Mouse (Mus musculus) colon, adult 2 months (tissue): ENCODE data around the gene Ccl4. TPM values are rescaled to one million over a fixed set of nuclear protein-coding genes. Genes with fewer than 3 reads are reported as not detected.

Experiments used
- polyA plus RNA-seq: library from polyadenylated mRNA; depleted of rRNA; stranded (reverse); fragments of >200 nt; gene quantifications from 2 replicates; pipeline ENCODE4 v1.2.3, GENCODE M21; 2012; rRNA removed

Gene Ccl4
- polyA plus RNA-seq = 0.46 and 0.47 TPM in 2 replicates

GRCm38 (mm10) chr11:83662204-83662603 is at the start of gene Ccl4:
TSS of gene Ccl4 (plus strand) at chr11:83662584.

GRCm38 (mm10) chr11:83645521-83645920 is 16.9 kb upstream of the Ccl4 start, which contains the start of gene Rpl9-ps1:
TSS of gene Rpl9-ps1 (minus strand) at chr11:83645621.

GRCm38 (mm10) chr11:83649305-83649841 is 13.0 kb upstream of the Ccl4 start, which contains the start of gene Ccl3:
TSS of gene Ccl3 (minus strand) at chr11:83649355.

GRCm38 (mm10) chr11:83703705-83704104 is 41.3 kb downstream of the Ccl4 start, which contains the start of gene Wfdc17:
TSS of gene Wfdc17 (plus strand) at chr11:83703991.

GRCm38 (mm10) chr11:83708715-83709114 is 46.3 kb downstream of the Ccl4 start, which contains the start of gene Wfdc18:
TSS of gene Wfdc18 (plus strand) at chr11:83709015.

Other genes with a start within 250 kb of the Ccl4 start
- 0.43 and 0.51 TPM in 2 replicates for gene Gas2l2, start 233.1 kb upstream of the Ccl4 start, polyA plus RNA-seq
- 0.91 and 1.0 TPM in 2 replicates for gene 1700020L24Rik, start 224.9 kb upstream of the Ccl4 start, polyA plus RNA-seq
- gene Mmp28, start 199.5 kb upstream of the Ccl4 start, polyA plus RNA-seq = 14.5 and 17.0 TPM in 2 replicates
- 4.0 and 4.8 TPM in 2 replicates for gene Taf15, start 189.5 kb upstream of the Ccl4 start, polyA plus RNA-seq
- gene Heatr9, start 140.4 kb upstream of the Ccl4 start, polyA plus RNA-seq = not detected in 2 replicates
- 24.9 and 44.7 TPM in 2 replicates for gene Ccl5, start 132.1 kb upstream of the Ccl4 start, polyA plus RNA-seq
- 1.7 and 2.1 TPM in 2 replicates for gene Ccl9, start 83.9 kb upstream of the Ccl4 start, polyA plus RNA-seq
- 142 and 153 TPM in 2 replicates for gene Ccl6, start 69.5 kb upstream of the Ccl4 start, polyA plus RNA-seq
- not detected in 2 replicates for gene Rpl9-ps1, start 17.0 kb upstream of the Ccl4 start, polyA plus RNA-seq
- gene Ccl3, start 13.2 kb upstream of the Ccl4 start, polyA plus RNA-seq = 0.38 and 1.1 TPM in 2 replicates
- 1.3 and 3.5 TPM in 2 replicates for gene Wfdc17, start 41.4 kb downstream of the Ccl4 start, polyA plus RNA-seq
- gene Wfdc18, start 46.4 kb downstream of the Ccl4 start, polyA plus RNA-seq = 5.9 and 16.4 TPM in 2 replicates
- gene Wfdc21, start 84.4 kb downstream of the Ccl4 start, polyA plus RNA-seq = 1.1 and 1.6 TPM in 2 replicates
- 15.6 and 20.4 TPM in 2 replicates for gene Heatr6, start 91.1 kb downstream of the Ccl4 start, polyA plus RNA-seq
- 45.1 and 46.3 TPM in 2 replicates for gene Hnf1b, start 187.5 kb downstream of the Ccl4 start, polyA plus RNA-seq